In genomic region chr11:78401469-78401868, GRCm38 (mm10) we compare ENCODE assay signal across 19 mouse cellular contexts. TPM values are rescaled to one million over a fixed set of nuclear protein-coding genes. Genes with fewer than 3 reads are reported as not detected.
"Had no signal": no experiment of that assay in that cellular context is flagged by ENCODE, and none has a peak within 500 bp of the region (broad histone marks: within the 10 kb centered on the region; RNA-seq: fewer than 3 reads in every experiment).

No protein-coding gene starts in this region.

- H3K9me3 ChIP-seq: limb, embryonic 10.5 days; liver, embryonic 15.5 days; midbrain, embryonic 10.5 days; neural tube, embryonic 15.5 days had no signal

- ATAC-seq: lung, postnatal 0 days had no signal

- H3K4me3 ChIP-seq: layer of hippocampus, adult 2 months; limb, embryonic 10.5 days; liver, embryonic 15.5 days; midbrain, embryonic 10.5 days; myocyte; neural tube, embryonic 15.5 days had no signal

- H3K27ac ChIP-seq: hindbrain, embryonic 14.5 days; layer of hippocampus, adult 2 months; limb, embryonic 10.5 days; liver, embryonic 15.5 days; midbrain, embryonic 10.5 days; neural tube, embryonic 15.5 days had no signal

- H3K4me2 ChIP-seq: hindbrain, embryonic 14.5 days; liver, embryonic 11.5 days; liver, embryonic 15.5 days; neural tube, embryonic 15.5 days had no signal

- H3K9ac ChIP-seq: hindbrain, embryonic 14.5 days; liver, embryonic 15.5 days; neural tube, embryonic 15.5 days had no signal

- DNase-seq: lung, adult 2 months; lung, postnatal 36 days; midbrain, embryonic 14.5 days; spleen, adult 18-20 months; thymus, postnatal 4 days had no signal

- H3K36me3 ChIP-seq: limb, embryonic 10.5 days; liver, embryonic 15.5 days; midbrain, embryonic 10.5 days; neural tube, embryonic 15.5 days had no signal

RNA-seq across cellular contexts. Expression of gene Foxn1, which starts 15.1 kb away (rescaled TPM):
- total RNA-seq: layer of hippocampus, adult 2 months; layer of hippocampus, postnatal 14 days; left cerebral cortex, adult 18-20 months; left cerebral cortex, postnatal 14 days; megakaryocyte, adult 5-6 weeks had no signal
- polyA plus RNA-seq: hindbrain, embryonic 14.5 days; limb, embryonic 10.5 days; liver, embryonic 11.5 days; liver, embryonic 15.5 days; lung, postnatal 0 days; midbrain, embryonic 10.5 days; midbrain, embryonic 14.5 days; neural tube, embryonic 11.5 days; neural tube, embryonic 15.5 days had no signal

RNA-seq across cellular contexts. Expression of gene Slc13a2, which starts 20.5 kb away (rescaled TPM):
- total RNA-seq: layer of hippocampus, adult 2 months; layer of hippocampus, postnatal 14 days; left cerebral cortex, adult 18-20 months; left cerebral cortex, postnatal 14 days had no signal
- polyA plus RNA-seq: hindbrain, embryonic 14.5 days; limb, embryonic 10.5 days; liver, embryonic 11.5 days; midbrain, embryonic 10.5 days; midbrain, embryonic 14.5 days; neural tube, embryonic 11.5 days; neural tube, embryonic 15.5 days had no signal
